Mouse (Mus musculus) midbrain, postnatal 0 days (tissue): ENCODE results near the gene Pamr1. TPM values are rescaled to one million over a fixed set of nuclear protein-coding genes. Genes with fewer than 3 reads are reported as not detected.

ENCODE experiments used
- ATAC-seq: fragments of 200-750 bp; cut with Nextera tagmentation; 2 replicates; pipeline ENCODE4 v1.8.0; 2017; ENCODE audit warnings: moderate number of reproducible peaks, mild to moderate bottlenecking, moderate TSS enrichment, moderate library complexity; ENCODE audit not compliant: low FRiP score
- DNase-seq: peaks from one replicate; pipeline ENCODE4 v3.0.0-alpha.2; 2015; ENCODE audit warnings: low spot score
- H3K27ac ChIP-seq: fragments of 300-500 bp; sonication (generic); 2 replicates; pipeline ENCODE4 v1.5.1; 2014; ENCODE audit warnings: low read depth, mild to moderate bottlenecking, low read length, mixed read lengths
- H3K27me3 ChIP-seq: fragments of 300-500 bp; sonication (generic); 2 replicates; pipeline ENCODE4 v1.6.1; 2014; ENCODE audit warnings: low read length, control low read depth, mixed read lengths; ENCODE audit not compliant: insufficient read depth
- H3K36me3 ChIP-seq: fragments of 300-500 bp; sonication (generic); 2 replicates; pipeline ENCODE4 v1.6.1; 2014; ENCODE audit warnings: low read length, control low read depth, mixed read lengths; ENCODE audit not compliant: insufficient read depth
- H3K4me1 ChIP-seq: fragments of 300-500 bp; sonication (generic); 2 replicates; pipeline ENCODE4 v1.6.1; 2014; ENCODE audit warnings: mild to moderate bottlenecking, control low read depth, antibody characterized with exemption, low read length, mixed read lengths; ENCODE audit not compliant: insufficient read depth
- H3K4me2 ChIP-seq: fragments of 300-500 bp; sonication (generic); 2 replicates; pipeline ENCODE4 v1.6.1; 2014; ENCODE audit warnings: low read depth, mild to moderate bottlenecking, low read length, mixed read lengths; ENCODE audit not compliant: poor library complexity, severe bottlenecking
- H3K4me3 ChIP-seq: fragments of 300-500 bp; sonication (generic); 2 replicates; pipeline ENCODE4 v1.5.1; 2014; ENCODE audit warnings: low read depth, mild to moderate bottlenecking, low read length, moderate library complexity
- H3K9ac ChIP-seq: fragments of 300-500 bp; sonication (generic); replicated peaks from 2 replicates; pipeline ENCODE4 v1.6.1; 2014; ENCODE audit warnings: mild to moderate bottlenecking, low read length, moderate library complexity, mixed read lengths; ENCODE audit not compliant: poor library complexity, severe bottlenecking
- H3K9me3 ChIP-seq: fragments of 300-500 bp; sonication (generic); 2 replicates; pipeline ENCODE4 v1.6.1; 2016; ENCODE audit warnings: low read length, control low read depth
- CTCF ChIP-seq: IDR thresholded peaks from 2 replicates; pipeline ENCODE4 v1.5.1; 2016; ENCODE audit warnings: antibody characterized with exemption, mild to moderate bottlenecking
- WGBS: fragments of 180-500 bp; shearing (Covaris S2); extraction: QIAGEN DNeasy Blood & Tissue Kit; methylation state at CpG from one replicate; pipeline ENCODE4 v1.1.7; 2014; 5-methylcytosine and 5-hydroxymethylcytosine counted together
- polyA plus RNA-seq: library from polyadenylated mRNA; unstranded; fragments of >200 nt; fragmentation: Nextera tagmentation; extraction: Ambion mirVana; gene quantifications from 2 replicates; pipeline ENCODE4 v1.2.1, GENCODE M21; 2015
- total RNA-seq: library from RNA; depleted of rRNA; stranded (reverse); fragments of >200 nt; gene quantifications from 2 replicates; pipeline ENCODE4 v1.2.3, GENCODE M21; 2014

The Pamr1 gene
- total and polyA plus RNA-seq, 2 experiments from 2014 or later = 4.8 to 10.3 TPM

DNA sequence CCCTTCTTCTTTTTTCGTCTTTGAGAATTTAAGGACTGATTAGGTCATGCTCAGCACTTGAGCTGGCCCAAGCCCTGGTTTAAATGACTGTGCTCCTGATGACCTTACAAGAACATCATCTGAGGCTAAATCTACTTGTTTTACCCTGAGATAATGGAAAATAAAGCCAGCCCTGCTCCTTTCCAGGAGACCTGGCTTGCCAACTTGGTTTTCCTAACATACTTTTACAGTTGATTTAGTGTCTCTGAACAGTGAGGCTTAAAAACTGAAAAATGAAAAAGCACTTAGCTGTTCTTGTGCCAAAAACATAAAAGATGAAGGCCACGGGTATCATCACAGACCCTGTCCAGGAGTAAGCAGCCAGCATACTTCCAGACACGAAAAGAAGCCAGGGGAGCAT, 13.0 kb upstream of the Pamr1 start:
- no peaks in the 10 kb centered on the region for H3K36me3 ChIP-seq
- H3K27me3 ChIP-seq = no peaks in the 10 kb centered on the region
- no peak overlapping the region for H3K9ac ChIP-seq
- WGBS = 82% methylated on average over 3 of the region's 3 CpGs
- H3K27ac ChIP-seq = no peak overlapping the region
- no peak overlapping the region for H3K4me2 ChIP-seq
- H3K4me3 ChIP-seq = no peak overlapping the region
- DNase-seq (no peak), ATAC-seq (no peak)
- H3K9me3 ChIP-seq = no peaks in the 10 kb centered on the region
- H3K4me1 ChIP-seq = no peaks in the 10 kb centered on the region
- TF ChIP-seq CTCF = no peak

DNA sequence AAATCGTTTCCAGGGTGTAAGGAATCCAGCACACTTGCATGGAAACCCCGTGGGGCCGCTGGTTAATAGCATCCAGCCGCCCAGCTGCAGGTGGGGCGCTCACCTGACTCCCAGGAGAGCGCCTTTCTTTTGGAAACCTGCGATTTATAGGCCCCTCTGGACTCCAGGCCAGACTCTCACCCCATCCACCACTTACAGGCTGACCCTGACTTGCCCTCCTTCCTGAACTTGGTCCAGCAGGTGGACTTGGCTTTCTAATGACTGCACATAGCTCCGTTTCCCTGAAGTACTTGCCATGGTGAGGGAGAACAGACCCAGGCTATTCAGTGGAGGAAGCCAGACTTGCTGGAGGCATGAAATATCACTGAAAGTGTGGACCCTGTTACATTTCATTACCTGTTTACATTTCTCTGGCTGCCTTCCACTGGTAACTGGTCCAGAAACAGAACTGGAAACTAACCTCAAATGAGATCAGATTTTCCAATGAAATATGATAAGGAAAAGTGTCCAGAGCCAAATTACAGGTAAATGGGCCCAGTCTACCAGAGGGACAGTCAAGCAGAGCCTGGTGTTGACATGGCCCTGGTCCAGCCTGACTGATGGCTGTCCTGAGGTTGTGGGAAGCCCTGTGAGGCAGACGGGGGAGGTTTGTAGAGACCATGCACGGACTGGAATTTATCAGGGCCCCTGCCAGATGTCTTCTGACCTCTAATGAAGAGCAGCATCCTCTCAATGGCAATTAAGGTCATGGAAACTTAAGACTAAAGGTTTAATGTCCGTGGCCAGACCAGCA, 9.2 kb upstream of the Pamr1 start:
- no peak for ATAC-seq
- Histone ChIP-seq H3K4me2 (no peak overlapping the region), H3K4me3 (no peak overlapping the region), H3K36me3 (no peaks in the 10 kb centered on the region), H3K27ac (no peak overlapping the region), H3K4me1 (no peaks in the 10 kb centered on the region), H3K9ac (no peak overlapping the region), H3K9me3 (no peaks in the 10 kb centered on the region), H3K27me3 (no peaks in the 10 kb centered on the region)
- no peak for DNase-seq
- 64% methylated on average over 11 of the region's 11 CpGs for WGBS
- no peak for TF ChIP-seq CTCF

DNA sequence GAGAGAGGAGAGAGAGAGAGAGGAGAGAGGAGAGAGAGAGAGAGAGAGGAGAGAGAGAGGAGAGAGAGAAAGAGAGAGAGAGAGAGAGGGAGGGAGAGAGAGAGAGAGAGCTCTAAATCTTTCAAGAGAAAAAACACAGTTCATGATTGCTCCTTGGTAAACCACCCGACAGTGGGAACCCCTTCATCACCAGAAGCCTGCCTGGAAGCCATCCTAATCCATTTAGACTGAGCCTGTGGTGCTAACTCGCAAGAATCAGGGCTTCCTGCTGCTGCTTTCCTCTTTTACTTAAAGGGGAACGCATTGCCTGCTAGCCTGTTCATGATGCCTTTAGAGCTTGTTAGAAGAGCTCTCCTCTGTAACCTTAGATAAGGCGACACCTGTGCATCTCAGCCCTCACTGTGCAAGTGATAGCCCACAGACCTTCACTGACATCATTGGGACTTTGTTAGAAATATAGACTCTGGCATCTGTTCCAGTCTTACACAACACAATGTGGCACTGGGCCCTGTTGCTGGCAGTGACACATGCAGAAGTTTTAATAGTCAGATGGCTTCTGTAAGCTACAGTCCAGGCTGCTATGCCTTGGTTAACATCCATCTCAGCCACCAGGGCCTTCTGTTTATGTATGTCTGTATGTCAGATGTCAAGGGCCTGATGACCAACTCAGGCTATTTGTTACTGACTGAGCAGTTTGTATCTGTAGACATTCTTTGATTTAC, 8.2 kb upstream of the Pamr1 start:
- no peaks in the 10 kb centered on the region for H3K27me3 ChIP-seq
- DNase-seq (no peak), ATAC-seq (no peak)
- H3K4me1 ChIP-seq = no peaks in the 10 kb centered on the region
- no peaks in the 10 kb centered on the region for H3K9me3 ChIP-seq
- no peak overlapping the region for H3K4me3 ChIP-seq
- no peaks in the 10 kb centered on the region for H3K36me3 ChIP-seq
- 34% methylated on average over 4 of the region's 4 CpGs for WGBS
- H3K27ac ChIP-seq = no peak overlapping the region
- H3K9ac ChIP-seq = no peak overlapping the region
- TF ChIP-seq CTCF = no peak
- no peak overlapping the region for H3K4me2 ChIP-seq

DNA sequence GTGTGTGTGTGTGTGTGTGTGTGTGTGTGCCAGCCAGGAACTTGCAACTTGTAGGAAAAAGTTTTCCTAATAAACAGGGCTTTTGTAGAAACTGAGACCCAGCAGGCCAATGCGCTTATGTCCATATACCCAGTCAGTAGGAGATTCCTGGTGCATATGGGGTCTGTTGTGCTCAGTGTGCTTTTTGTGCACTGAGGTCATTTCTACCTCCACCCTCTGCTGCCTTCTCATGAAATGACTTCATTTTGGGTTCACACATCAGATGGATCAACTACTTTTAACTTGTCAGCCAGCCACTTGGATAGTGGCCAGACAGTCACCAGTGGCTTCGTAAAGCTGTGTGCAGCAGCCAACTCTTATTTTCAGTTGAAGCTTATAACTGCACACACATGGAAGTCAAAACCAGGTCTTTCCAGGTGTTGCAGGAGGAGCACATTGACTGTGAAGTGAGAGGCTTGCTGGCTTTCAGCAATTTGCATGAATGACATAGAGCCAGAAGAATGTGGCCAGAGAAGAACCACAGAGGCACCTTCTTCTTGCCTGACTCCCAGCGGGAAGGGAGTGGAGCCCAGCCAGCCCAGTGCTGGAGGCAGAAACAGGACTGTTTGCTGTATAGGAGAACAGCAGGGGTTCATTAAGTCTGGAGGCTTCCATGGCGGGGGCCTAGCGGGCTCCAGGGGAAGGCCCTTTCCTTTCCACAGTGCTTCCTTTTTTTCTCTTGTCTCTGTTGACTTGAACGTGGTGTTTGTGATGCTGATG, 5.7 kb upstream of the Pamr1 start:
- Histone ChIP-seq H3K27ac (no peak overlapping the region), H3K9me3 (no peaks in the 10 kb centered on the region), H3K36me3 (no peaks in the 10 kb centered on the region), H3K4me3 (no peak overlapping the region), H3K4me2 (no peak overlapping the region), H3K27me3 (no peaks in the 10 kb centered on the region), H3K4me1 (no peaks in the 10 kb centered on the region), H3K9ac (no peak overlapping the region)
- DNase-seq = no peak
- WGBS = 35% methylated on average over 6 of the region's 6 CpGs
- no peak for ATAC-seq
- no peak for TF ChIP-seq CTCF

DNA sequence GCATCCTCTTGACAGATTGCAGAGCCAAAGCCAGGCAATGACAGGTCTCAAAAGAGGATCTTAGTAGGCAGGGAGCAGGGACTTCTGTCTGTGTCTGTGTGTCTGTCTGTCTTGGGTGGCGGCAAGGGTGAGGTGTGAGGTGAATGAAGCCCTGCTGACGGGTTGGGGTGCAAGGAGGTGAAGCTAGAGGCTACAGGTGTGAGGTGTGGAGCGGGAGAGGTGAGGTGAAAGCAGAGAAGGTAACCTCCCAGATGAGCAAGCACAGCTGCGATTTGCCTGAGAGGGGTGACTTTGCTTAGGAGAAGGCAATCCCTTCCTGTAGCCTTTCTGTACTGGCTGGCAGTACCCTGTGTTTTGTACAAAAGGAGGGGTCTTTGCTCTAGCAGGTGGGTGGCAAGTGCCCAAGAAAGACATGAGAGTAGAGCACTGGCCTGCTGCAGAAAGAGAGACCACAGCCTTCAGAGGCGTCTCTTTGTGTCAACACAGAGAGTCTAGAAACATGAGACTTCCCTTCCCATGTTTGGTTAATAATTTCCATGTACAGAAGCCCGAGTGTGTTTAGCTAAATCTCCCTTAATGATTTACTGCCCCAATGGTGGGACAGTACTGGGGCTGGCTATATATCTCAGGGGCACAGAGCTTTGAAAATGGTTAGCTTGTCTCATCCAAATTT, 1.2 kb downstream of the Pamr1 start:
- Histone ChIP-seq H3K9ac (no peak overlapping the region), H3K27ac (no peak overlapping the region), H3K4me3 (peak overlapping the region; percentile 43; the same call in 1 of the 2 replicates), H3K4me2 (peak overlapping the region; percentile 77), H3K9me3 (no peaks in the 10 kb centered on the region), H3K4me1 (no peaks in the 10 kb centered on the region; the same call in 1 of the 2 replicates), H3K36me3 (no peaks in the 10 kb centered on the region), H3K27me3 (no peaks in the 10 kb centered on the region)
- DNase-seq = no peak
- TF ChIP-seq CTCF = no peak
- no peak for ATAC-seq
- WGBS = 61% methylated on average over 6 of the region's 6 CpGs
